Mouse (Mus musculus): Measurements from ENCODE around the gene Ttll1. TPM values are rescaled to one million over a fixed set of nuclear protein-coding genes. Genes with fewer than 3 reads are reported as not detected.
A peak's percentile ranks its signal among the peaks of the same experiment; 100 is the strongest.
"Not testable (repeated sequence)": the region's sequence is repeated elsewhere in the genome, so short reads cannot be mapped to it uniquely, and the experiment has no call there.

The Ttll1 gene
- polyA plus RNA-seq, 1 experiment from 2014 or later = 6.0 TPM

GRCm38 (mm10) chr15:83466331-83466730 lies 44.4 kb downstream of the Ttll1 start:
- Histone ChIP-seq H3K4me3 (ENCODE audit: low read depth, low read length) (no peak overlapping the region), H3K36me3 (ENCODE audit: control insufficient read depth, insufficient read depth) (no peaks in the 10 kb centered on the region), H3K4me2 (replicated peaks; ENCODE audit: low read depth) (no peak overlapping the region), H3K27me3 (replicated peaks; ENCODE audit: control insufficient read depth, insufficient read depth, low read length) (no peaks in the 10 kb centered on the region), H3K9me3 (ENCODE audit: control insufficient read depth) (no peaks in the 10 kb centered on the region), H3K27ac (ENCODE audit: low read depth, low read length) (no peak overlapping the region), H3K4me1 (replicated peaks; ENCODE audit: control insufficient read depth, insufficient read depth, low read length) (no peaks in the 10 kb centered on the region), H3K9ac (ENCODE audit: low read depth, low read length) (no peak overlapping the region)
- no peak for TF ChIP-seq CTCF (IDR thresholded peaks at IDR 0.05; ENCODE audit: low read depth)
- 70% methylated on average over 4 of the region's 4 CpGs for WGBS
- no peak for ATAC-seq

GRCm38 (mm10) chr15:83464905-83465650 lies 45.6 kb downstream of the Ttll1 start:
- Histone ChIP-seq H3K9me3 (ENCODE audit: control insufficient read depth) (no peaks in the 10 kb centered on the region), H3K27me3 (replicated peaks; ENCODE audit: control insufficient read depth, insufficient read depth, low read length) (no peaks in the 10 kb centered on the region), H3K36me3 (ENCODE audit: control insufficient read depth, insufficient read depth) (no peaks in the 10 kb centered on the region), H3K4me2 (replicated peaks; ENCODE audit: low read depth) (peak overlapping the region; percentile 87), H3K9ac (ENCODE audit: low read depth, low read length) (no peak overlapping the region), H3K27ac (ENCODE audit: low read depth, low read length) (no peak overlapping the region), H3K4me3 (ENCODE audit: low read depth, low read length) (peak overlapping the region; percentile 76), H3K4me1 (replicated peaks; ENCODE audit: control insufficient read depth, insufficient read depth, low read length) (peaks cover 4% of the 10 kb centered on the region; the same call in 1 of the 2 replicates)
- 74% methylated on average over 19 of the region's 19 CpGs for WGBS
- ATAC-seq = 0 out of 2 replicates have a peak, but pooled peaks have one; percentile 3
- peak; percentile 50 for TF ChIP-seq CTCF (IDR thresholded peaks at IDR 0.05; ENCODE audit: low read depth)

- Histone ChIP-seq H3K9ac (ENCODE audit: low read depth, low read length) (peak within 1 kb of the TSS; percentile 93), H3K4me3 (ENCODE audit: low read depth, low read length) (peak within 1 kb of the TSS; percentile 76), H3K27ac (ENCODE audit: low read depth, low read length) (peak within 1 kb of the TSS; percentile 94), H3K9me3 (ENCODE audit: control insufficient read depth) (no peaks in the 10 kb centered on the region), H3K36me3 (ENCODE audit: control insufficient read depth, insufficient read depth) (no peaks in the 10 kb centered on the region), H3K4me1 (replicated peaks; ENCODE audit: control insufficient read depth, insufficient read depth, low read length) (peaks cover 4% of the 10 kb centered on the region; the same call in 1 of the 2 replicates), H3K4me2 (replicated peaks; ENCODE audit: low read depth) (peak within 1 kb of the TSS; percentile 87), H3K27me3 (replicated peaks; ENCODE audit: control insufficient read depth, insufficient read depth, low read length) (no peaks in the 10 kb centered on the region)
- ATAC-seq = peak; percentile 92
- TF ChIP-seq CTCF (IDR thresholded peaks at IDR 0.05; ENCODE audit: low read depth) = no peak
- under 1% methylated on average over 73 of the region's 88 CpGs for WGBS
Measured at GRCm38 (mm10) chr15:83464083-83464904, 46.4 kb downstream of the Ttll1 start, which contains the start of gene Pacsin2. Pacsin2 (minus strand) TSS chr15:83464606.

GRCm38 (mm10) chr15:83463369-83464082 lies 47.2 kb downstream of the Ttll1 start:
- ATAC-seq = no peak
- 5% methylated on average over 17 of the region's 17 CpGs for WGBS
- Histone ChIP-seq H3K4me1 (replicated peaks; ENCODE audit: control insufficient read depth, insufficient read depth, low read length) (peaks cover 4% of the 10 kb centered on the region; the same call in 1 of the 2 replicates), H3K27ac (ENCODE audit: low read depth, low read length) (peak overlapping the region; percentile 94), H3K9me3 (ENCODE audit: control insufficient read depth) (no peaks in the 10 kb centered on the region), H3K36me3 (ENCODE audit: control insufficient read depth, insufficient read depth) (no peaks in the 10 kb centered on the region), H3K4me3 (ENCODE audit: low read depth, low read length) (peak overlapping the region; percentile 76), H3K27me3 (replicated peaks; ENCODE audit: control insufficient read depth, insufficient read depth, low read length) (no peaks in the 10 kb centered on the region), H3K9ac (ENCODE audit: low read depth, low read length) (peak overlapping the region; percentile 93), H3K4me2 (replicated peaks; ENCODE audit: low read depth) (peak overlapping the region; percentile 87)
- TF ChIP-seq CTCF (IDR thresholded peaks at IDR 0.05; ENCODE audit: low read depth) = no peak

GRCm38 (mm10) chr15:83462349-83462748 lies 48.3 kb downstream of the Ttll1 start:
- peak overlapping the region; percentile 94; the same call in 1 of the 2 replicates for H3K27ac ChIP-seq (ENCODE audit: low read depth, low read length)
- H3K4me3 ChIP-seq (ENCODE audit: low read depth, low read length); H3K9ac ChIP-seq (ENCODE audit: low read depth, low read length); H3K36me3 ChIP-seq (ENCODE audit: control insufficient read depth, insufficient read depth); H3K9me3 ChIP-seq (ENCODE audit: control insufficient read depth); H3K27me3 ChIP-seq (replicated peaks; ENCODE audit: control insufficient read depth, insufficient read depth, low read length): not testable (repeated sequence)
- 46% methylated on average over 8 of the region's 8 CpGs for WGBS
- H3K4me1 ChIP-seq (replicated peaks; ENCODE audit: control insufficient read depth, insufficient read depth, low read length) = peaks cover 10% of the 10 kb centered on the region
- H3K4me2 ChIP-seq (replicated peaks; ENCODE audit: low read depth) = peak overlapping the region; percentile 87
- ATAC-seq = peak; percentile 46
- TF ChIP-seq CTCF (IDR thresholded peaks at IDR 0.05; ENCODE audit: low read depth) = peak; percentile 15; the same call in 1 of the 2 replicates
